Mouse (Mus musculus): ENCODE measurements around the gene Samd11.

GRCm38 (mm10) chr4:156197131-156197828 is 58.2 kb downstream of the Samd11 start, which contains the start of gene Agrn:
- TF ChIP-seq CTCF (conservative IDR thresholded peaks at IDR 0.05; ENCODE audit: low read length) (no peak), NANOG (IDR thresholded peaks at IDR 0.05; ENCODE audit: borderline replicate concordance, low read length) (no peak), POU5F1 (IDR thresholded peaks at IDR 0.05; ENCODE audit: borderline replicate concordance, low read length) (no peak)

Measured in E14TG2a.4 (cell line).